17 mouse cellular contexts compared by ENCODE assay signal in genomic region chr8:120763267-120763666, GRCm38 (mm10). TPM values are rescaled to one million over a fixed set of nuclear protein-coding genes. Genes with fewer than 3 reads are reported as not detected.
DNase-seq lines count a peak whose midpoint lies in the region; ATAC-seq lines count a peak whose summit lies in the region.
"Had no signal": no experiment of that assay in that cellular context is flagged by ENCODE, and none has a peak within 500 bp of the region (broad histone marks: within the 10 kb centered on the region; RNA-seq: fewer than 3 reads in every experiment).

No protein-coding gene starts in this region.

- H3K9ac ChIP-seq in liver, embryonic 16.5 days (ENCODE audit: low read depth, low read length) = no peak overlapping the region
- no peak overlapping the region for H3K9ac ChIP-seq in liver, embryonic 11.5 days (ENCODE audit: low read depth, low read length)
- H3K9ac ChIP-seq in lung, embryonic 16.5 days (ENCODE audit: low read length) = no peak overlapping the region
- H3K9ac ChIP-seq: forebrain, postnatal 0 days; hindbrain, embryonic 14.5 days; liver, embryonic 13.5 days; midbrain, embryonic 12.5 days had no signal

- WGBS in liver, embryonic 16.5 days (ENCODE audit: insufficient replicate concordance) = 15% methylated on average over 5 of the region's 5 CpGs
- WGBS in liver, embryonic 11.5 days = 35% methylated on average over 5 of the region's 5 CpGs
- WGBS in lung, embryonic 16.5 days = 42% methylated on average over 5 of the region's 5 CpGs

- intact Hi-C loops in heart, postnatal 14 days (cut with DNase I) = no loop called here

- no peak overlapping the region for H3K4me3 ChIP-seq in liver, embryonic 16.5 days (ENCODE audit: low read depth, low read length)
- H3K4me3 ChIP-seq in liver, embryonic 11.5 days (ENCODE audit: low read depth, low read length) = no peak overlapping the region
- no peak overlapping the region for H3K4me3 ChIP-seq in lung, embryonic 16.5 days (ENCODE audit: low read length)
- H3K4me3 ChIP-seq in megakaryocyte, embryonic 14.5 days (replicated peaks) = peak overlapping the region; percentile 84
- H3K4me3 ChIP-seq: liver, embryonic 13.5 days; midbrain, embryonic 12.5 days; myocyte had no signal

- H3K36me3 ChIP-seq in liver, embryonic 16.5 days (ENCODE audit: control insufficient read depth, insufficient read depth) = no peaks in the 10 kb centered on the region
- H3K36me3 ChIP-seq in liver, embryonic 11.5 days (ENCODE audit: control insufficient read depth, insufficient read depth, low read length) = no peaks in the 10 kb centered on the region
- no peaks in the 10 kb centered on the region for H3K36me3 ChIP-seq in lung, embryonic 16.5 days (ENCODE audit: control insufficient read depth, insufficient read depth, low read length)
- H3K36me3 ChIP-seq in megakaryocyte, embryonic 14.5 days (replicated peaks; ENCODE audit: low read length) = no peaks in the 10 kb centered on the region
- H3K36me3 ChIP-seq: liver, embryonic 13.5 days; midbrain, embryonic 12.5 days had no signal

- H3K4me2 ChIP-seq in liver, embryonic 16.5 days (ENCODE audit: low read depth, low read length) = no peak overlapping the region
- no peak overlapping the region for H3K4me2 ChIP-seq in liver, embryonic 11.5 days
- no peak overlapping the region for H3K4me2 ChIP-seq in lung, embryonic 16.5 days (ENCODE audit: low read depth, low read length)
- H3K4me2 ChIP-seq: hindbrain, embryonic 14.5 days; liver, embryonic 13.5 days; midbrain, embryonic 12.5 days had no signal

- no peaks in the 10 kb centered on the region for H3K9me3 ChIP-seq in liver, embryonic 16.5 days (replicated peaks; ENCODE audit: control insufficient read depth, low read length)
- H3K9me3 ChIP-seq in liver, embryonic 11.5 days (ENCODE audit: control insufficient read depth, low read length) = no peaks in the 10 kb centered on the region
- H3K9me3 ChIP-seq in lung, embryonic 16.5 days (ENCODE audit: control insufficient read depth, low read length) = no peaks in the 10 kb centered on the region
- H3K9me3 ChIP-seq in megakaryocyte, embryonic 14.5 days = no peaks in the 10 kb centered on the region
- H3K9me3 ChIP-seq: liver, embryonic 13.5 days; midbrain, embryonic 12.5 days had no signal

- ATAC-seq in liver, embryonic 16.5 days (ENCODE audit: low read depth) = 0 out of 2 replicates have a peak, but pooled peaks have one; percentile 13
- no peak for ATAC-seq in liver, embryonic 11.5 days (replicated peaks; ENCODE audit: low FRiP score)
- peak; percentile 69; the same call in 1 of the 2 replicates for ATAC-seq in lung, embryonic 16.5 days (ENCODE audit: low read depth)
- ATAC-seq: activated CD4-positive, CD25-positive, alpha-beta regulatory T cell, adult 4 months; forebrain, postnatal 0 days had no signal

- no peaks in the 10 kb centered on the region for H3K27me3 ChIP-seq in liver, embryonic 16.5 days (ENCODE audit: control insufficient read depth, insufficient read depth, low read depth, low read length)
- 0 out of 2 replicates have a peak, but pooled peaks cover 3% of the 10 kb centered on the region for H3K27me3 ChIP-seq in liver, embryonic 11.5 days (replicated peaks; ENCODE audit: control insufficient read depth, insufficient read depth, low read length)
- no peaks in the 10 kb centered on the region for H3K27me3 ChIP-seq in lung, embryonic 16.5 days (ENCODE audit: control insufficient read depth, insufficient read depth, low read depth, low read length)
- H3K27me3 ChIP-seq in megakaryocyte, embryonic 14.5 days (replicated peaks) = peaks cover 14% of the 10 kb centered on the region
- H3K27me3 ChIP-seq: liver, embryonic 13.5 days; midbrain, embryonic 12.5 days had no signal

- peak; percentile 24 for DNase-seq in heart, adult 8-10 months (ENCODE audit: low spot score)
- DNase-seq in heart, postnatal 14 days = no peak
- DNase-seq in liver, embryonic 11.5 days (ENCODE audit: low spot score) = no peak
- no peak for DNase-seq in adrenal gland, adult 8-10 months
- no peak for DNase-seq in kidney, adult 9 months
- DNase-seq: cerebellum, postnatal 36 days; forebrain, postnatal 0 days; gastrocnemius, postnatal 14 days; kidney, adult 11 months; liver, embryonic 13.5 days had no signal

- no peak overlapping the region for H3K27ac ChIP-seq in liver, embryonic 16.5 days (ENCODE audit: low read length)
- no peak overlapping the region for H3K27ac ChIP-seq in liver, embryonic 11.5 days (ENCODE audit: low read depth, low read length)
- no peak overlapping the region for H3K27ac ChIP-seq in lung, embryonic 16.5 days (ENCODE audit: low read length)
- H3K27ac ChIP-seq: hindbrain, embryonic 14.5 days; liver, embryonic 13.5 days; midbrain, embryonic 12.5 days had no signal

- H3K4me1 ChIP-seq in liver, embryonic 16.5 days (ENCODE audit: control insufficient read depth, low read depth, low read length) = no peaks in the 10 kb centered on the region
- no peaks in the 10 kb centered on the region for H3K4me1 ChIP-seq in liver, embryonic 11.5 days (replicated peaks; ENCODE audit: control insufficient read depth, insufficient read depth, low read length)
- H3K4me1 ChIP-seq in lung, embryonic 16.5 days (replicated peaks; ENCODE audit: control insufficient read depth, insufficient read depth, low read length) = no peaks in the 10 kb centered on the region
- peaks cover 90% of the 10 kb centered on the region for H3K4me1 ChIP-seq in megakaryocyte, embryonic 14.5 days
- H3K4me1 ChIP-seq: liver, embryonic 13.5 days; midbrain, embryonic 12.5 days had no signal

RNA-seq across cellular contexts. Expression of gene Irf8, which starts 27.1 kb away (rescaled TPM):
- 1 to 10 TPM; 2.6 to 4.0 (median 4.0) TPM for total RNA-seq in heart, adult 8-10 months (2022)
- total RNA-seq in heart, postnatal 14 days (2021) = 1 to 10 TPM; 3.9 to 4.3 TPM
- polyA plus RNA-seq in liver, embryonic 16.5 days (2015; fragmentation: Nextera tagmentation; extraction: Ambion mirVana) = 17.4 and 18.9 TPM in 2 replicates
- 10.5 and 12.3 TPM in 2 replicates for polyA plus RNA-seq in liver, embryonic 11.5 days (2014; fragmentation: Nextera tagmentation; extraction: Ambion mirVana)
- 19.1 and 22.5 TPM in 2 replicates for polyA plus RNA-seq in lung, embryonic 16.5 days (2015; fragmentation: Nextera tagmentation; extraction: Ambion mirVana)
- polyA plus RNA-seq in megakaryocyte, embryonic 14.5 days (2012; ENCODE audit: insufficient read depth, low replicate concordance) = 14.6 and 50.7 TPM in 2 replicates
- 10 to 100 TPM; 19.5 to 46.7 (median 34.6) TPM for total RNA-seq in adrenal gland, adult 8-10 months (2022)
- polyA plus RNA-seq: myocyte had no signal
